Mouse (Mus musculus) frontal cortex, postnatal 10 days (tissue): Measurements from ENCODE around the gene Gm17324.

Experiments used
- DNase-seq, 2 experiments: peaks; one replicate each; pipeline ENCODE4 v3.0.0; 2022; ENCODE audit warnings: low spot score in 2 of 2, mixed read lengths in 1 of 2

Gm17324 gene

DNA sequence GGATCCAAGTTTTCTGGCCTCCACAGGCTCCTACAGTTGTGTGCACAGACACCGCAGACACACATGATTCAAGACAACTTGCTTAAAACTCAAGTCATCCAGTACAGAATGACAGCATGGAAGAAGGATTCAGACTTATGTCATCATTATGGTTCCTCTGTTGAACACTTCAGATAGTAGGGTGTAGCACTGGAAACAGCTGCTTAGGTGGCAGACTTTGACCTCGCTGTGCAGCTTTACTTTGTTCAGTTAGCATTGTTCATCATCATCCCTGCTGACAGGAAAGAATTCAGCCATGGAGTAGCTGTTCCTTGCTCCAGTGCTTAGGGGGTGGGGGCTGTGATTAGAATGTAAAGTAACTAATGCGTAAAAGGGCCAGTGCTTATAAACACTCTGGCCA is 17.1 kb upstream of the Gm17324 start:
- DNase-seq: no peak

DNA sequence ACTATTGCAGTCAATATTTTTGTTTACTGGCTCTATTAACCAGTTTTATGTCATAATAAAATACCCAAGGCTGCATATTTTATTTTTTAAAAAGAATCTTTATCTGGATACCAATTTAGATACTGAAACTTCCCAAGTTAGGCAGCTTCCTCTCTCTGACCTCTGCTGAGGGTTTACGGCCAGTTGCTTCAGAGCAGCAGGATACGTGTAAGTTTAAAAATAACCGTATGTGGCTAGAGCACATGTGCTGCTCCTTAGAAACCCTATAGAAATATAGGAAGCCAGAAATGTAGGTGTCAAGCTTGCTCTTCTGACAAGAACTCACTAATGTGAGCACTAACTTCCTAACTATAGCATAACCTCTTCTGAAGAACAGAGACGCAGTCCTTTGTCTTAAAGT is 14.8 kb upstream of the Gm17324 start:
- DNase-seq: no peak

DNA sequence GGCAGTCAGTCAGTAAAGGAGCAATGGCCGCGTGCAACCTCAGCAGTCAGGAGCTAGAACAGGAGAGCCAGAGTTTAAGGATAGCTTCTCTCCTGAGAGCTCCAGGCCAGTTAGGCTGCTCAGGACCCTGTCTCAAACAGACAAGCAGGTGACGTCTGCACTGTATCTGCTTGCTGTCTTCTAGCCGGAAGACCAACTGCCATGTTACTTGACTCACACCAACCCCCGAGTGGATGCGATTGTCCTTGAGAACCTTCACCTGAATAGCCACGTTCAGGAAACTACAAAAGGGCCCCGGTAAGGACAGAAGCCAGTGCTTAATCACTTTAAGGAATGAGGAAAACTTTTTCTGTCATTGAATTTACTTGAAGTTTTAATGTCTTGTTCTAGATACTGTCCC is 8.4 kb upstream of the Gm17324 start:
- DNase-seq: no peak

DNA sequence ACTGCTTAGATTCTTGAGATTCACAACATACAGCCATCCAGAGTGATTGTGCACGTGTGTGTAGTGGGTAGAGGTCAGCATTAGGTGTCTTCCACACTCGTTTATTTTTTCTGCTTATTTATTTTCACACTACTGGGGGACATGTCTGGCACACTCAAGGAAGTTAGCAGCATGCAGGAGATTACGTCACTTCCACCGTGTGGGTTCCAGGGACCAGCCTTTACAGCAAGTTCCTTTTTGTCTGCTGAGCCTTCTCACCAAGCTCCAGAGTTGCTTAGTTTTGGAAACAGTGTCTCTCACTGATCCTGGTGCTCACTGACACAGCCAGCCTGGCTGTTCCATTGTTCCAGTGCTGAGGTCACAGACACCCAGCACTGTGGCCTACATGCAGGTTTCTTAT is 2.8 kb upstream of the Gm17324 start:
- DNase-seq: no peak

DNA sequence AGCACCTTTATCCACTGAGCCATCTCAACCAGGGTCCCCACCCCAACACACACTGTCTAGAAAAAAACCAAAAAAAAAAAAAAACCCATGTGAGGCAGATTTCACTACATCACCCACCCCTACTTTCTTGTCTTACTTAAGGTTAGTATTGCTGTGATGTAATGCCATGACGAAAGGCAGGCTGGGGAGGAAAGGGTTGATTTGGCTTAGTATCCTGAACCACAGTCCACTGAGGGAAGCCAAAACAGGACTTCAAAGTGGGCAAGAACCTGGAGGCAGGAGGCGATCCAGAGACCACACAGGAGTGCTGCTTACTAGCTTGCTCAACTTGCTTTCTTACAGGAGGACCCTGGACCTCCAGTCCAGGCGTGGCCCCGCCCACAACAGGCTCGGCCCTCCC is 1.8 kb upstream of the Gm17324 start:
- no peak for DNase-seq

DNA sequence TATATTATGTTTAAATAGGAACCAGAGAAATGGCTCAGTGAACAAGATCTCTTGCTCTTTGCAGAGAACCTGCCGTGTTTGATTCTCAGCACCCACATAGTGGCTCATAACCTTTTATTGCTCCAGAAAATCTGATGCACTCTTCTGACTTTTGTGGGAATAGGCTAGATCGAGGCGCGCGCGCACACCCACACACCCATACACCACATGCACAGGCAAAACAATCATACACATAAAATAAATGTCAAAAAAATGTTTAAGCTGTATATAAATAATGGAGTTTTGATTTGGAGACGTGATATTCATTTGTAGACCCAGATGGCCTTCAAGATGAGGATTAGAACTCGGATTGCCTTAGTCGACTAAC is 997 bp downstream of the Gm17324 start:
- no peak for DNase-seq

DNA sequence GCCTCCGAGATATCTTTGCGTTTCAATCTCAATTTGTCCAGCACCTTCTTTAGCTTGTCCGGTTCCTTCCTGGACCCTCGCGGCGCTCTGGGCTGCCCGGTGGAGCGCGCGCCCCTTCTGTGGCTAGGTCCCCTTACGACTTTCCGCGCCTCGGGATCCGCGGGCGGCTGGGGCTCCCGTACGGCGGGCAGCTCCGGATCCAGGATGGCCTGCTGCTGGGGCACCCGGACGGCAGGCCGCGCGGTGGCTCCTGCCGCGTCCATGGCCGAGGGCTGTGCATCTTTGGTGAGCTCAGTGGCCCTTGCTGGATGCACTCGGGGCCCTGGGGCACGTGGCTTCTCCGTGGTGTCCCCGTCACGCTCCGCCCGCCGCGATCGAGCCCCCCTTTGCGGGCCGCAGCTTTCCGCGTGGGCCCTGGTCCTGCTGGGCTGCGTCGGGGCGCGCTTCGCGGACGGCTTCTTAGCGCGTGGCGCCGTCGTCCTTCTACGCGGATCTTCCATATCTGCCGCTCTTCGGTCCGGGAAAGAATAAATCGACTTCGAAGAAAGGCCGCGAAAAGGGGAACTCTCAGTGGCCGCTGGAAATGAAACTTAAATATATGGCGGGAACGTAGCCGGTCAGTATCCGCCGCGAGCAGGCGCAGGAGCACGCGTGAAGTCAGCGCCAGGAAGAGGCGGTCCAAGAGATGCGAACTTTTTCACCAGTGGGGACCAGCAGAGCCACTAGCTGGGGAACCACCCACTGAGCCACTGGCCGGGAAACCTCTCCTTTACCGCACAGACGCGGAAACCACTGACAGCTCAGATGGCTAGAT is 5.8 kb downstream of the Gm17324 start, which contains the start of gene Cgas:
Gene Cgas (minus strand): TSS at position 659 of the 814 bp plus-strand sequence.
- peak in 1 of 2 experiments; percentile 21 for DNase-seq

DNA sequence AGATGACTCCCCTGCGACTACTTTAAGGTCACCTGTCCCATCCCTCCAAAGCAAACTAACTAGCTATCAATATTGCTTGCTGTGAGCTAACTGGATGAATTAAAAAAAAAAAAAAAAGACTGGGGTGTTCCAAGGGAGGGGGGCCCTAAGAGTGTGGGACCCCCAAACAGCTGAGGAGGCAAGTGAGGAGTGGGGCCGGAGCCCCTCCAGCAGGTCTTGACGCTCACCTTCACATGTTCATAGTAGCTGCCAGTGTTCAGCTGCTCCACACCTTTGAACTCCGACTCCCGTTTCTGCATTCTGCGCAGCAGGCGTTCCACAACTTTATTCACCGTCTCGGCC is 6.4 kb downstream of the Gm17324 start:
- DNase-seq: no peak

DNA sequence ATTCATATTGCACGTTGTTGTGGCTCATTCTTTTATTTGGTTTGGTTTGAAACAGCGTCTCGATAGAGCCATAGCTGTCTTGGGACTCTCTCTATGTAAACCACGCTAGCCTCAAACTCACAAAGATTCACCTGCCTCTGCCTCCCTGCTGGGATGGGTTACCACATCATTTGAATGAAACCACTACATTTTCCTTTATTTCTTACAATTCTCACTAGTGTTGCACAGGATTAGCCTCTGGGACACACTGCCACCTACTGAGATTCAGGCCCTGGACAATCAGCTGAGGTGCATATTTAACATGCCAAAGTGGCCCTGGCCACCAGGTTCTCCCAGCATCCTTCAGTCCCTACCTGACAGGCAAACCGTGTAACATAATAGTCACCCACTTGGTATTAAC is 9.2 kb downstream of the Gm17324 start:
- DNase-seq: no peak

DNA sequence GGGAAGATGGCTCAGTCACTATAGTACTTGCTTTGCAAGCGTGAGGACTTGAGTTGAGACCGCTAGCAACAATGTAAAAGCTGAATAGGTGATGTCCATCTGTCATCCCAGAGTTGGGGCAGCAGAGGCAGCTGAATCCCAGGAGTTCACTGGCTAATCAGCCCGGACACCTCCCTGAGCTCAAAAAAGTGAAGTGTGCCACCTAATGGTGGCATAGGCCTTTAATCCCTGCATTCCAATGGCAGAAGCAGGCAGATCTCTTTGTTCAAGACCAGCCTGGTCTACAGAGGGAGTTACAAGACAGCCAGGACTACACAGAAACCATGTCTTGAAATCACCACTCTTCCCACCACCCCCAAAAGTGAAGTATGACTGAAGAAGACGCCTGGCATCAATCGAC is 16.1 kb downstream of the Gm17324 start:
- no peak for DNase-seq

DNA sequence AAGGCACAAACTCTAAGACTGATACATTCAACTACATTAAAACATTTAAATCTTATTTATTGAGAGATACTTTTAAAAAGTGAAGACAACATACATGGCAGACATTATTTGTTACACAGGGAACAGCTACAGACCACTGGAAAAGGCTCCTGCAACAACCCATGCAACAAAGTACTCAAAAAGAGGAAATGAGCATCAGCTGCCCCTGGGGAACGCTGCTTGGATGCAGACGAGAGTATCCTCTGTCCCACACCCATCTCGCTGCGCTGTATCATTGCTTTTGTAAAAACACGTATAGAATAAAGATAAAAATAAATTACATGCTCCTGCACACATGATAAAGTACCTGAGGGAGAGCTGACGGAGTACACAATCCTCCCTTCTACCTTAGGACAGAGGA is 18.1 kb downstream of the Gm17324 start:
- DNase-seq: no peak

DNA sequence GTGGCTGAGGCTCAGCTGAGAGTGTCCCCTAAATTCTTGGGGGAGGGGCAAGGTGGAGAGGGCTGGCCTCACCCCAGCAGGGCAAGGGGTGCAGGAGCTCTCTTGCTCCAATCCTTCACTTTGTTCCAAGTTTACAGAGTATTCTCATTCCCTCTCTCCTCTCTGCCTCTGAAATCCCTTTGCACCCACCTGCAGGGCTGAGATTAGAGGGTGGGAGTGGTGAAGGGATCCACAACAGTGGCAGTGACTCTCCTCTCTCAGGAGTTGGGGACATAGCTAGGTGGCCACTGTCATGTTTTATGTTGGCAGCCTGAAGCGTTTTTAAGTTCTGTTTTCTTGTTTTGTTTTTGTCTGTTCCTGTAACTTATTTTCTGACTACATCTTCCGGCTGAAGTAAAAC is 19.0 kb downstream of the Gm17324 start:
- DNase-seq: no peak

DNA sequence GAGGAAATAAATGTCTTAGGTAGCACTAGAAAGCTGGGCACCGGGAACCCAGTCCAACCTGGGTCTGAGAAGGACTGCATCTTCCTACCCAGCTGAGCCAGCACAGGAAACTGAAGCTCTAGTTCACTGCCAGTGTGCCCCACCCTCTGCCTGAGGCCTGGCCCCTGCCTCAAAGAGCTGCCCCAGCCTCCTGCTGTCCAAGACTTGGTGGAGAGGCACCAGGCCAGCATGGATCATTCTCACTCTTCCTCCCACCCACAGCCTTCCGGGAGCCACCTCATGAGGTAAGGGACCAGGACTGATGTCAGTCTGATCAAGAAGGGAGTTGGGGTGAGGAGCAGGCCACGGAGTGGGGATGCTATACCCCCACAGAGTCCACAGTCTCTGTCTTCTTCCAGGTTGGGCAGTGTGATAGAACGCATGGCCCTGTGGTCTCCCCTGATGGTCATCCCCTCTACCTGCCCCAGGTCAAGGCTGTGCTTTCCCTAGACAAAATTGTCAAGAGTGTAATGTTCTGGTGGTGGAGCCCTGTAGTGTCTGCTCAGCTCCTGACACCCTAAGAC is 19.6 kb downstream of the Gm17324 start:
- no peak for DNase-seq

DNA sequence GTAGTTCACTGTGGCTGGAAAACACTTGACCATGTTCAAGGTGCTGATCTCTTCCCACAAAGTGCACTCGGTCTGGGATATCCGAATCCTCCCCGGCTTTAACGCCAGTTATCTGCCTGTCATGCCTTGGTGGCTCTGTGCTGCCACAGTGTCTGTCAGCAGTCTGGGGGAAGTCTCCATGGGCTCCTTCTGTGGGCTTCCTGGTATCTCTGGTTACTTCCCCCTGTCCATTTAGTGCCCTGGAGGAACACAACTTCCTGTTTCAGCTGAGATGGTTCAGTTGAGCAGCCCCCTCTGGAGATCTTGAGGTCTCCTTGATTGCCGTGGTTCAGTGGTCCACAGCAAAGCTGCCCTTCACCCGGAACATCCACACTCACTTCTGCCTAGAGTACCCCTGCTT is 20.4 kb downstream of the Gm17324 start:
- no peak for DNase-seq

DNA sequence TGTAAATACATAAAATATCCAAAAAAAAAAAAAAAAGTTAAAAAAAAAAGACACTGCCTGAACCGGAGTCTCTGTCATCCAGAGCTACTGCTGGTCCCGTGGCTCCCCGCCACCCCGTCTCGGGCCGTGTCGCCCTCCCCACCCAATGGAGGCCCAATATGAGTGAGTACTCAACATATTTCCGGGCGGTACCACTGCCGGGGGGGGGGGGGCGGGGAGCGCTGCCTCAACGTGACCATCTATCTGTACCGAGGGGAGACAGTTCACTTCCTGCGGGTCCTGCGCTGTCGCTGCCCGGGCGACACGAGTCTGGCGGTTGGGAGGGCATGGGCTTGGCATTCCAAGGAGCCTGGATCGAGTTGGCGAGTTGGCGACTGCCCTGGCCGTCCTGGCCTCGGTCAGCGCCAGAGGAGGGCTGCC is 21.2 kb downstream of the Gm17324 start:
- DNase-seq: no peak

DNA sequence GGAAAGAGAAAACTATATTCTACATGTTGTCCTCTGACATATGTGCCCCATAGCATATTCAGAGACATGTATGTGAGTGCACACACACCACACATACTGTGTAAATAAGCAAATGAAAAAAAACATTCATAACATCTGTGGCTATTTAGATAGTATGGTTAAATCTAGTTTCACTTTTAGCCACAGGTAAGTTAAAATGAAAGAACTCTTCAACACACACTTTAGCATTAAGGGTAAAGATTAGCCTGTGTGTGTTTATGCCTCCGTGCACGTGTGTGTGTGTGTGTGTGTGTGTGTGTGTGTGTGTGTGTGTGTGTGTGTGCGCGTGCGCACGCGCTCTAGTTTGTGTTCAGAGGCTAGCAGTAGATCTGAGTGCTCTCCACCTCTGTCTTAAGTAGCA is 47.0 kb downstream of the Gm17324 start:
- DNase-seq: no peak

DNA sequence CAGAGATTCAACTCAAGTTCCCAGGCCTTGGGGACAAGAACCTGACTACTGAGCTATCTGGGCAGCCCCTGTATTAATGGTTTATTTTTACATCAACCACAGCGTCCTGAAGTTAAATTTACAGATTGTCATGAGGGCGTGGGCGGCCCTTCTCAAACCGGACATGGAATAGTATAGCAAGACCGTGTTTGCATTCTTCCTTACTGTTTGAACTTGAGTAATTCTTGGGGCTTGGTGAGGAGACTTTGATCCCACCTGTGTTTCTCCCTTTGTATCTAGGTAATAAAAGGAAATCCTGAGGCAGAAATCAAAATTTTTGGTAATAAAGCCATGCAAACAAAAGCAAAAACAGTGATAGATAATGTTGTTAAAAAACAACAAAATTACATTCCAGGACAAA is 48.0 kb downstream of the Gm17324 start:
- DNase-seq: no peak
